Mouse (Mus musculus): ENCODE data around the gene 6030468B19Rik. TPM values are rescaled to one million over a fixed set of nuclear protein-coding genes. Genes with fewer than 3 reads are reported as not detected.
"Not testable (repeated sequence)": the region's sequence is repeated elsewhere in the genome, so short reads cannot be mapped to it uniquely, and the experiment has no call there.

Gene 6030468B19Rik
- polyA plus RNA-seq, 1 experiment, result not detected

DNA sequence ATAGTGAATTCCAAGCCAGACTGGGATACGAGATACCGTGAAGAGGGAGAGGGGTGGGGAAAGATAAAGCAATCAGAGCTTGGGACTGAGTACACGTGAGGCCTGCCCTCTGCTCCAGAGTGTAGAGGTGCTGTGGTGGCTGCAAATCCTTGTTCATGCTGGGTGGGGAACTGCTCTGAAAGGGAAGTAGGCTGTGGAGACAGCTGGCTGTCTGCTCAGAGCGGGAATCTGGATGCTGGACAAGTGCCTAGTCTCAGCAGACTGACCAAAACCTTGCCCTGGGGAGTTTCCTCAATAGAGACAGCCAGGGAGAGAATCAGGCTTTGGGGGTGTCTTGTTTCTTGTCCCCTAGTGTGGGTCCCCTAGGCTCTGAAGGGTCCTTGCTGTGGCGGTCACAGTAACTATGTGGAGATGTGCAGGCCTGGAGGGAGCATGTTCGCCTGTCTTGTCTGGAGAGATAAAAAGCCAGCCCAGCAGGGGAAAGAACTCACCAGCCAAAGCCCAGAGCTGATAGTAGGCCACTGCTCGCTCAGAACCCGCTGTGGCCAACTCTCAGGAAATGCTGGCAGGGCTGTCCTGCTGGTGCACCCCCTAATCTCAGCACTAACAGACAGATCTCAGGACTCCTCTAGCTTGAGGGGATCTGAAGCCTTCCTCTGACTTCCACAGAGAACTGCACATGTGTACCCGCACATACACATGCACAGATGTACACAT is 31.6 kb downstream of the 6030468B19Rik start:
- DNase-seq (ENCODE audit: low spot score), result no peak

DNA sequence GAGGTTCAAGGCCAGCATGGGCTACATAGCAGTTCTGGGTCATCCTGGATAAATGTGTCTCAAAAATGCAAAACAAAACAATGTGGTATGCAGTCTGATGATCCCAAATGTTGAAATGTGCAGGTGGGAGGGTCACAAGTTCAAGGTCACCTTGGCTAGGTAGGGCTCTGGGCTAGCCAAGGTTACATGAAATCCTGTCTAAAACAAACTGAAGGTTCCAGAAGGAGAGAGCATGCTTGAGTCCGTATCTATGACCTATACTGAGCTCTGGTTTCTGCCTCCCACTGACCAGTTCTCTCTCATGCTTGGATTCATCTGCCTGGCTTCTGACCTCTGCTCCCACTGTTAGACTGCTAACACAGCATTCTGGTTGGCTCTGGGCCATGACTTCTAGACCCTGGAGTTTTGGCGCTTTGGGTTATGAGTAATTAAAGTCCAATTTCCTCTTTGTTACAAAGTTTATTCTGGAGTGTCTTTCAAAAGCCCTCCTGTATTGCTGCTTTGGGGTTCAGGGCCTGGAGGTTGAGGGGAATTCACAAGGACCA is 32.3 kb downstream of the 6030468B19Rik start:
- no peak for DNase-seq (ENCODE audit: low spot score)

DNA sequence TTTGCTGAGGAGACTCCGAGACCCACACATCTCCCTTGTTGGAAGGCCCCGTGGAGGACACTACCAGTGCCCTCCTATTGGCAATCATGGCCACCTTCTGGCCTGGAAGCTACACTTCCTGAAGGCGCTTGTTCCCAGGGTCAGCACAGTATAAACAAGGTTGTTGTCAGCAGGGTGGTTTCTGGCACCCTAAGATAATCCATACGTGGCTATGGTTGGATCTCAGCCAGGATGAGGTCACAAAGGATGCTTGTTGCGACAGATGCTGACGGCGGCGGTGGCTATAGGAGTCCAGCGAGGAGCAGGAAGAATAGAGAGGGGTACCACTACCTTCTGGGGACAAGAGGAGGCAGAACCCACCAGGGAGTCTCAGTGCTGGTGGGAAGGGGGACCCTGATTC is 32.9 kb downstream of the 6030468B19Rik start:
- no peak for DNase-seq (ENCODE audit: low spot score)

DNA sequence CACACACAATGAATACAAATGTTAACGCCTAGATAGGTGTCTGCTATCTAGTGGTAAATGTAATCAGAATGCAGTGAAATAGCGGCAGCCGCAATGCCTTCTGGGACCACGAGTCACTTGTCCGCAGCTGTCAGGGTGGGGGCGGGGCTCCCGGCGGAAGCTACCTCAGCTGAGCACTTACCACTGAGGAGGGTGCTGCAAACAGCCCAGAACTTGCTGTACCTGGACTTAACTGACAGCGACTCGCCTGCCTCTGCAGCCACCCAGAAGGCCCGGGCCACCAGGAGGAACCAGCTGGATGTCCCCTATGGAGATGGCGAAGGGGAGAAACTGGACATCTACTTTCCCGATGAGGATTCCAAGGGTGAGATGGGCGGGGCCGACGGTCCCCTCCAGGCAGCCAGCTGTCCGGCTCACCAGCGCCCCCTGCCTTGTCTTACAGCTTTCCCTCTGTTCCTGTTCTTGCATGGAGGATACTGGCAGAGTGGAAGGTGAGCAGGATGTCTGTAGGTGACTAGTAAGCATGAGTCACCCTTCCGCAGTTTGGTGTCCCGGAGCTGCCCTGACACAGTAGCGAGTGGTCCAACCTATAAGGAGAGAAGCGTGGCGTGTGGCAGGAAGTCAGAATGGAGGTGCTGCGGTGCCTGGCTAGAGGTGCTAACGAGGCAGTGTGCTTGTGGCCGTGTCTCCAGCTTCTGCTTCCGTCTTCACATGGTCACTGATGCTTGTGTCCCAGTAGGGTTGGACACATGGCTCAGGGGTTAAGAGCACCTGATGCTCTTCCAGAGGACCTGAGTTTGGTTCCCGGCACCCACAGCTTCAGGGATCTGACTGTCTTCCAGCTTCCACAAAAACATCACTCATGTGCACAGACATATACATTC is 34.9 kb downstream of the 6030468B19Rik start:
- no peak for DNase-seq (ENCODE audit: low spot score)

- not testable (repeated sequence) for DNase-seq (ENCODE audit: low spot score)
Measured at GRCm38 (mm10) chr11:117833509-117833908, 36.0 kb downstream of the 6030468B19Rik start.

GRCm38 (mm10) chr11:117834086-117834485 is 36.6 kb downstream of the 6030468B19Rik start:
- no peak for DNase-seq (ENCODE audit: low spot score)

DNA sequence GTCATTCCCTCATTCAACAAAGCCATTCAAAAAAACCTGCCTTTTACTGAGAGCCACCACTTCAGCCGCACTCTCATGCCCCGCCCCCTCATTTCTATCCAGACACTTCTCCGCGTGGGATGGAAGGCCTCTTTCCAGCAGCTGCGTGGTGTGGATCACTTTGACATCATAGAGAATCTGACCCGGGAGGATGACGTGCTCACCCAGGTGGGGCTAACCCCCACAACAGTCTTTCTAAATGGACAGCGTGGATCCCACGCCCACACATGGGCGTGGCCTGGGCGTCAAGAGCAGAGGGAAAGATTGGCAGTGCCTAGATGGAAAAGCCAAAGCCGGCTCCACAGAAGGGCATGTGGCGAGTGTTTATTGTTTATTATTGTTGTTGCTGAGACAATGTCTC is 38.8 kb downstream of the 6030468B19Rik start:
- DNase-seq (ENCODE audit: low spot score), result no peak

DNA sequence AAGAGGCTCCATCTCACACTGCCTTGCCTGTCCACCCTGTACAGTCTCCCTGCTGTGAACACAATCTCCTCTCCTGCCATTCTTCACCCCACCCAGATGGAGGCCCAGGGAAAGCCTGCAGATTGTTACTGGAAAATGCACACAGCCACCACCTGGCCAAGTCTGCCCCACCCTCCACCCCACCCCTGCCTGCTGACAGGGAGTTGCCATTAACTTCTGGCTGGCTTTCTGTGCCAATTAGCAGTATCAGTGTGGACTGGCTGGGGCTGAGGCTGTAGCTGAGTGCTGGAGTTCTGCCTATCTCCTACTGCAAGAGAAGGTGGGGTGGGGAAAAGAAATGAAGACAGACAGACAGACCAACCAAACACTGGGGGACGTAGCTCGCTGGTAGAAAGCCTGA is 41.1 kb downstream of the 6030468B19Rik start:
- no peak for DNase-seq (ENCODE audit: low spot score)

DNA sequence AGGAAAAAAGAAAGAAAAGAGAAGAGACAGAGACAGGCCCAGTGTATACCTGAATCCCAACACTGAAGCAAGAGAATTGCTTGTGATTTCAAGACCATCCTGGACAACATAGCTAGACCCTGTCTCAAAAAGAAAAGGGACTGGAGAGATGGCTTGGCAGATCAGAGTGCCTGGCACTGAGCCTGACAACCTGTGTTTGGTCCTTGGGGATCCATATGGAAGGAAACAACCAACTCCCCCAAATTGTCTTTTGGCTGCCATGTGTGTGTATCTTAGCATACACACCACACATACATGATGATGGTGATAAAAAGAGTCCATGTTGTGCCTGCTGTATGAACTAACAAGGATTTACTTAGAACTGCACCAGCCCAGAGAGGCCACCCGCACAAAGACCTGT is 41.6 kb downstream of the 6030468B19Rik start:
- DNase-seq (ENCODE audit: low spot score), result no peak

DNA sequence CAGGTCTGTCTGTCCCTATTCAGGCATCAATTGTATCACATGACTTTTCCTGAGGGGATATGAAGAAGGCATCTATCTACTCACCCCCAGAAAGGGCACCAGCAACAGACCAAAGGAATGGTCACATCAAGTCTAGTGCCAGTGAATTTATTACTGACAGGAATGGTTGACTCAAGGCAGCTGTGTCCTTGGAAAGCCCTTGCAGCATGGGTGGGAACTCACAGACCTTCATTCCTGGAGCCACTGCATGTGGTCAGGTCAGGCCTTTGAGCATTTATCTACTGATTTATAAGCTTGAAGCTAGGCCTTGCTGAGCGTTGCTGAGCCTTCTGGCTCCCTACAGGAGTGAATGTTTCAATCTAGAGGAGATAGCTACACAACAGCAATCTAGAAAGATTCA is 43.5 kb downstream of the 6030468B19Rik start:
- no peak for DNase-seq (ENCODE audit: low spot score)

DNA sequence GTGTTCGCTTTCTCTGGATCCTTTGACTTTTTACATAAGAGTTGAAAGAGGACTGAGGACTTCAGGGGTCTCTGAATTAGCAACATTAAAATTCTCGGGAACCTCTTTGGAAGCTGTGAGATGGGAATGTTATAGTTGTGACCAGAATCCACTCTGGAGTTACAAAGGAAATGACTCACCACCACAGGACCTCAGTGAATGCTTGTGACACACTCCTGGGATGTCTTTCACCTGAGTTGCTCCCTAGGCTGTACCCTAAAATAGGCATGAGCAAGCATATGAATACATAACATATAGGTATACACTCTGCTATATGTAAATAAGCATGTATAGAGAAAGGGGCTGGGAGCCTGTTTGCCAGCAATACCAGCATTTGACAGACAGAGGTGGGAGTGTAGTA is 46.0 kb downstream of the 6030468B19Rik start:
- DNase-seq (ENCODE audit: low spot score), result no peak

DNA sequence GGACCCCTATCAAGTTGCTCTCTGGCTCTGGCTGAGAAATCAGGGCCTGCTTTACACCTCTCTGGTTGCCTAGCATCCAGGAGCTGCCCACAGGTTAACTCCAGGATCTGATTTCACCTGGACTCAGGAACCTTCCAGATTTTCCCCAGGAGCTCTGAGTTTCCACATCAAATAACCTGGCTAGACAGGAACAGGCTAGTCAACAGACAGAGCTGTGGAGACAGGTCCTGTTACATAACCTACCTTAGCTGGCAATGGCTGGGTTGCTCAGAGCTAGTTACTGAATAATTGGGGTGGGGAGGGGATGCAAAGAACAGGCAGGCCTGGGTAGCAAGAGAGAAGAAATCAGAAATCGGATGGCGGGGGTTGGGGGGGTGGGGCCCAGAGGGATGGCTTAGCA is 47.5 kb downstream of the 6030468B19Rik start:
- DNase-seq (ENCODE audit: low spot score), result no peak

DNA sequence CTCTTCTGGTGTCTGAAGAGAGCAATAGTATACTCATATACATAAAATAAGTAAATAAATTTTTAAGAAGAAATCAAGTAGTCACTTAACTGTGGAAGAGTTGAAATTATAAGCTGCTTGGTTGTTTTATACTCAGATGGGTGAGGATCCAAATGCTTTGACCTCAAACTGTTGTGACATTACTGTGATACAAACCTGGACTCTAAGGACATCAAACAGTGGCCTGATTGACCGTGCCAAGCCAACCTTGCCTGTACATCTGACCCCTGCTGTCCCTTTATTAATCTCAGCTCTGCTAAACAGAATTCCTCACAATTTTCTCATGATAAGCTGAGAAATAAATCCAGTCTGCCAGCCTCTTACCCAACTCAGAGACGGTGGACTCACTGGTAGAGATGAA is 48.2 kb downstream of the 6030468B19Rik start:
- no peak for DNase-seq (ENCODE audit: low spot score)

DNA sequence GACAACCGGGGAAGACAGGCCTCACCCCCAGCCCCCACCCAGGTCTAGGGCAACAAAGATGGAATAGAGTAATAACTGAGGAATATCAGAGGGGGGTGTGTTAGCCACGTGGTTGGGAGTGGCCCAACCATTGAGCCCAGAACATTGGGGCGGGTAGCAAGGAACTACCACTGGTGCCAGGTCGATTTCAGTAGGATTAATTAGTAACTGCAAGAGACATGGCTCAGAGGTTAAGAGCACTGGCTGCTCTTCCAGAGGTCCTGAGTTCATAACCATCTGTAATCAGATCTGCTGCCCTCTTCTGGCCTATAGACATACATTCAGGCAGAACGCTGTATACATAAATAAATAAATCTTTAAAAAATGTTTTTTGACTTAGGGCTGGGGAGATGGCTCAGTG is 49.2 kb downstream of the 6030468B19Rik start:
- no peak for DNase-seq (ENCODE audit: low spot score)

DNA sequence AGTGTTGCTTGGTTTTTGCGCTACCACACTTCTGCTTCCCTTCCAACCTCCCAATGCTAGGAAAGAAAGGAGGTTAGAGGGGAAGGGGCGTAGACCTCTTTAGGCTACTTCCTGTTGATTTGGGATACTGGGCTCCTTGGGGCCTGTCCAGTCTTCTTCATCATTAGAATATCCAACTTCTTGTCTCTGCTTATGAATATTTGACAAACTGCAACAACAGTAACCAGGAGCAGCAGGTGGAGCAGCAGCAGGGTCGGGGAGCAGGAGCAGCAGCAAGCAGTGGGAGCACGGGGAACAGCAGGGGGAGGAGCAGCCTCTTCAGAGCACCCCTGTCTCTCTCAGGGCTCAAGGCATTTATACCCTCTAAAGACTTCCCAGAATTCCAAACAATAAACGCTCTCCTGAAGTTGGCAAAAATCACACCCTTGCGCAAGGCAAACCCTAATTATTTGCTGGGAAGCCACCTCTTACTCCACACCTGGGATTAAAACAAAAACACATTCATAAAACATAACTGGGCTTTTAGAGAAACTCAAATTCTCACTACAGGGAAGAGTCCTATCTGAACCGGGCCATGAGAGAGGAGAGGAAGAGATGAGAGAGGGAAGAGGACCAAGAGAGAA is 50.2 kb downstream of the 6030468B19Rik start:
- DNase-seq (ENCODE audit: low spot score), result no peak

GRCm38 (mm10) chr11:117848271-117848984 is 51.0 kb downstream of the 6030468B19Rik start:
- DNase-seq (ENCODE audit: low spot score), result no peak

DNA sequence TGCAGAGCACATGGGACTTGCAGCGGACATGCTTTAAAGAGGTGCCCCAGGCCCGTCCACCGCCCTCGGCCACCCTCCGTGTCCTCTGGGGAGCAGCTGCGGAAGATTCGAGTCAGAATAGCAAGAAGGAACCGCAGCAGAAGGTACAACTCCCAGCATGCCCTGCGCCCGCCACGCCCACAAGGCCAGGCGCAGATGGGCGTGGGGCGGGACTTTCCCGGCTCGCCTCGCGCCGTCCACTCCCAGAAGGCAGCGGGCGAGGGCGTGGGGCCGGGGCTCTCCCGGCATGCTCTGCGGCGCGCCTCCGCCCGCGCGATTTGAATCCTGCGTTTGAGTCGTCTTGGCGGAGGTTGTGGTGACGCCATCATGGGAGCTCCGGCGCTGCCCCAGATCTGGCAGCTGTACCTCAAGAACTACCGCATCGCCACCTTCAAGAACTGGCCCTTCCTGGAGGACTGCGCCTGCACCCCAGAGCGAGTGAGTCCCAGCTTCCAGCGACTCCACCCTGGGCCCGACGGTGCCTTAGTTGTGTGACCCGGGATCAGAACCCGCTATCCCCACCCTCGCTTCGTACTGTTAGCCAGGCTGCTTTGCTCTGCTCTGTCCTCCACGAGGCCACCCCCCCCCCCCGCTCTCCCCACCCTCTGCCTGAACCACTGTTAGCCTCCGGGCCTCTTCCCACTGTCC is 51.7 kb downstream of the 6030468B19Rik start, which contains the start of gene Birc5:
Gene Birc5, plus strand, starts transcription at position 267 of the 687 bp plus-strand sequence.
- peak; percentile 86 for DNase-seq (ENCODE audit: low spot score)

- DNase-seq (ENCODE audit: low spot score), result no peak
Measured at GRCm38 (mm10) chr11:117852875-117853274, 55.4 kb downstream of the 6030468B19Rik start.

GRCm38 (mm10) chr11:117854241-117854640 is 56.8 kb downstream of the 6030468B19Rik start:
- DNase-seq (ENCODE audit: low spot score), result no peak

DNA sequence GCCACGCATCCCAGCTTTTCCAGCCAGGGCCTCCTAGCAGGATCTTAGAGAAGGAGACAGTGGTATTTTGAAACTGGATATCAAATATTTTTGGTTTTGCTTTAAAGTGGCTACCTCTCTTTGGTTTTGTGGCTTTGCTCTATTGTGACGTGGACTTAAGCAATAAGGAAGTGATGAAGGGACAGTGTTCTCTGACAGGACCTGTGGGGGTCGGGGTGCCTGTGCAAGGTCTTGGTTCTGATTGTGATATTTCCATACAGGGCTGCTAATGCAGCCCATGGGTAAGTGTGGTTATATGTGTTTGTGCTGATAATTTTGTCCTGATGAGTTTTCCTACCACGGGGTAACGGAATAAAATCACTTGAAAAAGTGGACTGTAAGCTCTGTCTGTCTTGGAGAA is 57.9 kb downstream of the 6030468B19Rik start:
- DNase-seq (ENCODE audit: low spot score), result no peak

DNA sequence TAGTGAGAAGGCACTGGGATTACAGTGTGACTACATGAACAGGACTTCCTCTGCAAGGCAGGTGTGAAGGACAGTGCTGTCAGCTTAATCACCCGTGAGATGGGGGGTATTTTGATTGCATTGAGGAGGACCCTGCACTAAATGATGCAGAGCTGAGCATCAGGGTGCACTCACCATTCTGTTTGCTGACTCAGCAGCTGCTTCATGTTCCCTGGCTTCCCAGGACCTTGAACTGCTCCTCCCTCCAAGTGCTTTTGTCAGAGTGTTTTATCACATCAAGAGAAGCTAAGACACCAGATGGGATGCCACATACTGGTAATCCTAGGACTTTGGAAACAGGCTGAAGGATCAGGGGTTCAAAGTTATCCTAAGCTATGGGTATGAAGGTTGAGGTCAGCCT is 58.5 kb downstream of the 6030468B19Rik start:
- DNase-seq (ENCODE audit: low spot score), result no peak
